Mouse (Mus musculus): ENCODE measurements around the gene Klk1b9. TPM values are rescaled to one million over a fixed set of nuclear protein-coding genes. Genes with fewer than 3 reads are reported as not detected.
"Not testable (repeated sequence)": the region's sequence is repeated elsewhere in the genome, so short reads cannot be mapped to it uniquely, and the experiment has no call there.

The Klk1b9 gene
- polyA plus RNA-seq (2015; fragmentation: Nextera tagmentation; extraction: Ambion mirVana): not detected in 2 replicates

DNA sequence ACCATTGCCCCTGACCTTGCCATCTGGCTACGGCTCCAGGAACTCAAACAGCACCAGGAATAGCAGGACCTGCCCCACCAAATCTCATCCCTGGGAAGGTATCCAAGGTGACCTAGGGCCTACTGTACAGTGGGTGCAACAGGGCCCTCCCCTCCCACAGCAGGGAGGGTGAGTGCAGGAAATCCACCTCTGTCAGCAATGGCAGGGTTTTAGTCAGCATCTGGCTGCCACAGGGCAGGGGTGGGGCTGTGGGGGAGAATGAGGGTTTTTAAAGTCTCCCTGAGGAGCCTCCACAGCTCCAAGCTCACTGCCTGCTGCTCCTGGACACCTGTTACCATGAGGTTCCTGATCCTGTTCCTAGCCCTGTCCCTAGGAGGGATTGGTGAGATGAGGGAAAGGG is at the start of gene Klk1b9:
TSS of gene Klk1b9 (plus strand) at position 301 of the 400 bp plus-strand sequence.
- H3K4me1 ChIP-seq; H3K27ac ChIP-seq; H3K27me3 ChIP-seq (replicated peaks); H3K36me3 ChIP-seq (replicated peaks); H3K9me3 ChIP-seq; H3K9ac ChIP-seq; H3K4me3 ChIP-seq; H3K4me2 ChIP-seq; ATAC-seq (replicated peaks): not testable (repeated sequence)
- WGBS: 84% methylated on average over 1 of the region's 1 CpGs

GRCm38 (mm10) chr7:43928521-43928920 is 47.3 kb upstream of the Klk1b9 start:
- no peak for ATAC-seq (replicated peaks)
- no peaks in the 10 kb centered on the region for H3K9me3 ChIP-seq
- H3K4me3 ChIP-seq: no peak overlapping the region
- no peak overlapping the region for H3K4me2 ChIP-seq
- H3K27me3 ChIP-seq (replicated peaks): no peaks in the 10 kb centered on the region
- H3K9ac ChIP-seq: no peak overlapping the region
- H3K36me3 ChIP-seq (replicated peaks): no peaks in the 10 kb centered on the region
- H3K27ac ChIP-seq: no peak overlapping the region
- no peaks in the 10 kb centered on the region for H3K4me1 ChIP-seq
- 49% methylated on average over 4 of the region's 4 CpGs for WGBS

DNA sequence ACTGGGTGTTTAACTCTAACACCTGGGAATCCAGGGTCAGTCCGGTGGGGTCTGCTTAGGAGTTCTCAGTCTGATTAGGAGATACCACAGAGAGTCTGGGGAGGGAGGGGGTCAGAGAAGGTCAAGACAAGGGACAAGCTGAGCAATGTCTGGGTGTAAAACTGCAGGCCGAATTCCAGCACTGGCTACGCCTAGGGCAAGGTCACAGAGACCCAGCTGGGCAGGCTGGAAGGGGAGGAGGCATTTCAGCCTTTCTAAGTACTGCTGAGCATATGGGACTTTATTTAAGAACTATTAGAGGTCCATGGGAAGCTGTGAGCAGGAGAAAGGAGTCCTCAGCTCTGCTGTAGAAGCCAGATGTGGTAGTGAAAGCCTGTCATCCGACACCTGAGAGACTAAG is 43.5 kb upstream of the Klk1b9 start:
- Histone ChIP-seq H3K36me3 (replicated peaks) (no peaks in the 10 kb centered on the region), H3K4me1 (no peaks in the 10 kb centered on the region), H3K27ac (no peak overlapping the region), H3K9me3 (no peaks in the 10 kb centered on the region), H3K4me3 (no peak overlapping the region), H3K27me3 (replicated peaks) (no peaks in the 10 kb centered on the region), H3K4me2 (no peak overlapping the region), H3K9ac (no peak overlapping the region)
- 68% methylated on average over 4 of the region's 4 CpGs for WGBS
- ATAC-seq (replicated peaks): no peak

DNA sequence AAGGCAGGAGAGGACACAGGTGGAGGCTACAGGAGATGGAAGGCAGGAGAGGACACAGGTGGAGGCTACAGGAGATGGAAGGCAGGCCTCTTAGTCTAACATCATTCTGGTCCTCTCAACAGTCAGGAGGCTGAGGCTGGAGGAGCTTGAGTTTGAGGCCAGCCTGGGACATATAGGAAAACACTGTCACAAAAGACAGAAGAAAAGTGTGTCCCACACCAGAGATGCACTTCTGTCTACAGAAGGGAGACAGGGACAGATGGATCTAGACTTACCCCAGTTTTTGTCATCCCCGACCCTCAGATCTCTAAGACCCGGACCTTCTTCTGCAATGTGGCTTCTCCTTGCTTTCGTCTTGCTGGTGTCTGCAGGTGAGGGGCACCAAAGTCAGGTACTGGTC is 42.4 kb upstream of the Klk1b9 start, which contains the start of gene Klk15:
TSS of gene Klk15 (plus strand) at position 301 of the 400 bp plus-strand sequence.
- H3K36me3 ChIP-seq (replicated peaks): no peaks in the 10 kb centered on the region
- no peak for ATAC-seq (replicated peaks)
- no peak within 1 kb of the TSS for H3K9ac ChIP-seq
- H3K4me2 ChIP-seq: no peak within 1 kb of the TSS
- no peak within 1 kb of the TSS for H3K27ac ChIP-seq
- H3K9me3 ChIP-seq: no peaks in the 10 kb centered on the region
- H3K4me1 ChIP-seq: no peaks in the 10 kb centered on the region
- H3K27me3 ChIP-seq (replicated peaks): no peaks in the 10 kb centered on the region
- 88% methylated on average over 3 of the region's 3 CpGs for WGBS
- H3K4me3 ChIP-seq: no peak within 1 kb of the TSS

DNA sequence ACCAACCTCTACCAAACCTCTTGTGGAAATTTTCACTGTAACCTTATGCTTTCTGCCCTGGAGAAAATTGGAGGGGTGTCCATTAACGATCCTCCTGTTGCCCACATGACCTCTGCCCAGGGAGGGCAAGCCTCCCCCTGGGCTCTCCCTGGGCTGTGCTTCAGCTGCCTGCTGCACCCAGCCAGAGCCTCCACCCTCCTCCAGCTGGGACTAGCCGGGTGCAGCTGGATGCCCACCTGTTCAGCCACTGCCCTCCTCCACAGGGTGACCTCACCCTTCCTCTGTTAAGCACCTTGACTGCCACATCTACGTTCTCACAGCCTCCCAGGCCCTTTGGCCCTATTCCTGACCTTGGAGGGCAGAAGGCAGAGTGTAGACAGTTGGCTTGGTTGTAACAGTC is 41.1 kb upstream of the Klk1b9 start:
- no peak overlapping the region for H3K4me2 ChIP-seq
- H3K36me3 ChIP-seq (replicated peaks): no peaks in the 10 kb centered on the region
- ATAC-seq (replicated peaks): no peak
- 81% methylated on average over 3 of the region's 3 CpGs for WGBS
- H3K4me3 ChIP-seq: no peak overlapping the region
- H3K4me1 ChIP-seq: no peaks in the 10 kb centered on the region
- no peaks in the 10 kb centered on the region for H3K27me3 ChIP-seq (replicated peaks)
- no peak overlapping the region for H3K9ac ChIP-seq
- H3K27ac ChIP-seq: no peak overlapping the region
- no peaks in the 10 kb centered on the region for H3K9me3 ChIP-seq

DNA sequence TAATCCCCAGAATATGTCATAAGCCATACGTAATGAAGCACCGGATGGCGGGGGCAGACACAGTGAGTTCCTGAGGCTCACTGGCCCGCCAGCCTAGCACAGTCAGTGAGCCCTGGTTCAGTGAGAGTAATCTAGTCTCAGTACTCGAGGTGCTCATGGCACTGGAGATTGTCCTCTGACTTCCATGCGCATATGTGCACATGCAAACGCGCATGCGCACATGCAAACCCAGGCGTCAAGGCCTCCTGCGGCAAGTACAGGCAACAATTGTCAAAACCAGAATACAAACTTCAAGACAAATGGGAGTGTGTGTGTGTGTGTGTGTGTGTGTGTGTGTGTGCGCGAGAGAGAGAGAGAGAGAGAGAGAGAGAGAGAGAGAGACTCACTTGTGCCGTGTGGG is 39.3 kb upstream of the Klk1b9 start:
- H3K27me3 ChIP-seq (replicated peaks): no peaks in the 10 kb centered on the region
- 87% methylated on average over 14 of the region's 14 CpGs for WGBS
- H3K9ac ChIP-seq: no peak overlapping the region
- H3K36me3 ChIP-seq (replicated peaks): no peaks in the 10 kb centered on the region
- H3K4me3 ChIP-seq: no peak overlapping the region
- no peak overlapping the region for H3K27ac ChIP-seq
- no peaks in the 10 kb centered on the region for H3K9me3 ChIP-seq
- H3K4me1 ChIP-seq: no peaks in the 10 kb centered on the region
- no peak overlapping the region for H3K4me2 ChIP-seq
- ATAC-seq (replicated peaks): no peak

DNA sequence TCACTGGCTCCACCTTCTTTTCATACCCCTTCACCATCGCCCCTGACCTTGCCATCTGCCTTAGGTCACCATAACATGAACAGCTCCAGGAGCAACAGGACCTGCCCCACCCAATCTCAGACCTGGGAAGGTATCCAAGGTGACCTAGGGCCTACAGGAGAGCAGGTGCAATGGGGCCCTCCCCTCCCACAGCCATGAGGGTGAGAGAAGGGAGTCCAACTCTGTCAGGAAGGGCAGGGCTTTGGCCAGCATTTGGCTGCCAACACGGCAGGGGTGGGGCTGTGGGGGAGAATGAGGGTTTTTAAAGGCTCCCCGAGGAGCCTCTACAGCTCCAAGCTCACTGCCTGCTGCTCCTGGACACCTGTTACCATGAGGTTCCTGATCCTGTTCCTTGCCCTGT is 33.6 kb upstream of the Klk1b9 start:
- H3K27me3 ChIP-seq (replicated peaks); H3K9me3 ChIP-seq; H3K4me2 ChIP-seq; H3K9ac ChIP-seq; H3K4me1 ChIP-seq; H3K27ac ChIP-seq; ATAC-seq (replicated peaks); H3K36me3 ChIP-seq (replicated peaks); H3K4me3 ChIP-seq: not testable (repeated sequence)
- 72% methylated on average over 3 of the region's 3 CpGs for WGBS

DNA sequence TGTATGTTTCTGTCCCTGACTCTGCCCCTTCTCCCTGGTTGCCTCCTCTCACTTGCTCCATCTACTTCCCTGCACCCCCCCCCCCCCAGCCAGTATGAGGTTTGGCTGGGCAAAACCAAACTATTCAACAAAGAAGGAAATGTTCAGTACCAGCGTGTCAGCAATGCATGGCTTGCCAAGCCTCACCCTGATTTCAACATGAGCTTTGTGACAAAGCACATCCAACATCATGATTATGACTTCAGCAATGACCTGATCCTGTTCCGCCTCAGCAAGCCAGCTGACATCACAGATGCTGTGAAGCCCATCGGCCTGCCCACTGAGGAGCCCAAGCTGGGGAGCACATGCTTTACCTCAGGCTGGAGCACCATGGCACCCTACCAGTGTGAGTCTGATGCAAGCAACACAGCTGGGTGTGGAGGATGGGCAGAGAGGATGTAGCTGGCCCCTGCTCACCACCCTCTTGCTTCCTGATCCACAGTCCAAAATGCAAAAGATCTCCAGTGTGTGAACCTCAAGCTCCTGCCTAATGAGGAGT is 31.1 kb upstream of the Klk1b9 start:
- Histone ChIP-seq H3K9ac (no peak overlapping the region), H3K27me3 (replicated peaks) (no peaks in the 10 kb centered on the region), H3K36me3 (replicated peaks) (no peaks in the 10 kb centered on the region), H3K4me2 (no peak overlapping the region), H3K4me3 (no peak overlapping the region), H3K4me1 (no peaks in the 10 kb centered on the region), H3K27ac (no peak overlapping the region), H3K9me3 (no peaks in the 10 kb centered on the region)
- WGBS: 85% methylated on average over 3 of the region's 3 CpGs
- no peak for ATAC-seq (replicated peaks)

- H3K36me3 ChIP-seq (replicated peaks): no peaks in the 10 kb centered on the region
- ATAC-seq (replicated peaks): no peak
- H3K27ac ChIP-seq: no peak within 1 kb of the TSS
- H3K9me3 ChIP-seq: no peaks in the 10 kb centered on the region
- WGBS: 84% methylated on average over 2 of the region's 2 CpGs
- H3K4me2 ChIP-seq: no peak within 1 kb of the TSS
- H3K27me3 ChIP-seq (replicated peaks): no peaks in the 10 kb centered on the region
- no peaks in the 10 kb centered on the region for H3K4me1 ChIP-seq
- no peak within 1 kb of the TSS for H3K9ac ChIP-seq
- H3K4me3 ChIP-seq: no peak within 1 kb of the TSS
Measured at GRCm38 (mm10) chr7:43950364-43950763, 25.5 kb upstream of the Klk1b9 start, which contains the start of gene Klk1b8. TSS of gene Klk1b8 (plus strand) at chr7:43950664.

- H3K9me3 ChIP-seq: no peaks in the 10 kb centered on the region
- H3K36me3 ChIP-seq (replicated peaks): no peaks in the 10 kb centered on the region
- ATAC-seq (replicated peaks): no peak
- H3K9ac ChIP-seq: no peak overlapping the region
- 67% methylated on average over 4 of the region's 4 CpGs for WGBS
- no peaks in the 10 kb centered on the region for H3K27me3 ChIP-seq (replicated peaks)
- no peak overlapping the region for H3K27ac ChIP-seq
- no peaks in the 10 kb centered on the region for H3K4me1 ChIP-seq
- H3K4me2 ChIP-seq: no peak overlapping the region
- no peak overlapping the region for H3K4me3 ChIP-seq
Measured at GRCm38 (mm10) chr7:43952703-43953102, 23.2 kb upstream of the Klk1b9 start.

DNA sequence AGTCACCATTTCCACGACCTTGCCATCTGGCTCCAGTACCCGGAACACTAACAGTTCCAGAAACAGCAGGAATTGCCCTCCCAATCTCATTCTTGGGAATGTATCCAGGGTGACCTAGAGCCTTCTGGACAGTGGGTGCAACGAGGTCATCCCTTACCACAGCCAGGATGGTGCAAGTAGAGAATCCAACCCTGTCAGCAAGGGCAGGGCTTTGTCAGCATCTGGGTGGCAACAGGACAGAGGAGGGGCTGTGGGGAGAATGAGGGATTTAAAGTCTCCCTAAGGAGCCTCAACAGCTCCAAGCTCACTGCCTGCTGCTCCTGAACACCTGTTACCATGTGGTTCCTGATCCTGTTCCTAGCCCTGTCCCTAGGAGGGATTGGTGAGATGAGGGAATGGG is 9.4 kb upstream of the Klk1b9 start, which contains the start of gene Klk1b1:
TSS of gene Klk1b1 (plus strand) at position 301 of the 400 bp plus-strand sequence.
- Histone ChIP-seq H3K4me3 (no peak within 1 kb of the TSS), H3K27ac (no peak within 1 kb of the TSS), H3K9ac (no peak within 1 kb of the TSS), H3K36me3 (replicated peaks) (no peaks in the 10 kb centered on the region), H3K9me3 (no peaks in the 10 kb centered on the region), H3K4me1 (no peaks in the 10 kb centered on the region), H3K4me2 (no peak within 1 kb of the TSS), H3K27me3 (replicated peaks) (no peaks in the 10 kb centered on the region)
- ATAC-seq (replicated peaks): no peak
- 64% methylated on average over 3 of the region's 3 CpGs for WGBS

DNA sequence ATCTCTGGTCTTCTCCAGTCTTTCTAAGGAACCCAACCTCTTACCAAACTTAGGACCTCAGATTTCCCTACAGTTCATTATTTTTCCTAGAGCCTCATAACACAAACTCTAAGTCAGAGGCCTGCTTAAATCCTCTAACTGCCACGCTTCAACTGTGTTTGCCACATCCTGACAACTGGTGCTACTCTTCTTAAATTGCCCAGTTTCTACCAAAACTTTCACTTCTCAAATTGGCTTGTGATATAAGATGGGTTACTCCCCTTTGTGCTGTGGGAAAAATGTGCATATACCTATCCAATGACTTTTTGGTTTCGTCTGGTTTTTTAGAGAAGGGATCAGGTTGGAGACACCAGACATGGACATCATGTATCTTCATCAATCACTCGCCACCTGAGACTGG is 8.8 kb upstream of the Klk1b9 start:
- ATAC-seq (replicated peaks): no peak
- Histone ChIP-seq H3K4me2 (no peak overlapping the region), H3K36me3 (replicated peaks) (no peaks in the 10 kb centered on the region), H3K27ac (no peak overlapping the region), H3K27me3 (replicated peaks) (no peaks in the 10 kb centered on the region), H3K9me3 (no peaks in the 10 kb centered on the region), H3K9ac (no peak overlapping the region), H3K4me3 (no peak overlapping the region), H3K4me1 (no peaks in the 10 kb centered on the region)
- 80% methylated on average over 3 of the region's 3 CpGs for WGBS

- Histone ChIP-seq H3K9ac (no peak overlapping the region), H3K4me1 (no peaks in the 10 kb centered on the region), H3K9me3 (no peaks in the 10 kb centered on the region), H3K27ac (no peak overlapping the region), H3K4me2 (no peak overlapping the region), H3K4me3 (no peak overlapping the region), H3K27me3 (replicated peaks) (no peaks in the 10 kb centered on the region), H3K36me3 (replicated peaks) (no peaks in the 10 kb centered on the region)
- 88% methylated on average over 2 of the region's 2 CpGs for WGBS
- ATAC-seq (replicated peaks): no peak
Measured at GRCm38 (mm10) chr7:43967612-43968011, 8.2 kb upstream of the Klk1b9 start.
